Mouse (Mus musculus): ENCODE results near the gene Ooep.

- TF ChIP-seq CTCF (IDR thresholded peaks at IDR 0.05; ENCODE audit: low read depth): no peak
- TF ChIP-seq EP300 (IDR thresholded peaks at IDR 0.05; ENCODE audit: low read depth): no peak
Observed at GRCm38 (mm10) chr9:78359750-78360483, 18.6 kb downstream of the Ooep start.

Measured in liver, postnatal 0 days (tissue).